Mouse (Mus musculus): Measurements from ENCODE around the gene Jmjd6. TPM values are rescaled to one million over a fixed set of nuclear protein-coding genes. Genes with fewer than 3 reads are reported as not detected.

Gene Jmjd6
- total and polyA plus RNA-seq, 3 experiments, result 106 to 116 (median 109) TPM

Other genes starting within 250 kb of the Jmjd6 start
- gene Rhbdf2, start 216.4 kb downstream of the Jmjd6 start, total RNA-seq (2012; rRNA removed), result 8.5 and 12.1 TPM in 2 replicates
- 3.1 and 3.4 TPM in 2 replicates for gene Rhbdf2, start 216.4 kb downstream of the Jmjd6 start, total RNA-seq (2014; rRNA removed)
- 11.8 and 14.7 TPM in 2 replicates for gene Rhbdf2, start 216.4 kb downstream of the Jmjd6 start, polyA plus RNA-seq (2012; ENCODE audit: insufficient read length, low read depth)
- gene Prcd, start 189.9 kb downstream of the Jmjd6 start, total RNA-seq (2012; rRNA removed), result not detected in 2 replicates
- not detected in 2 replicates for gene Prcd, start 189.9 kb downstream of the Jmjd6 start, total RNA-seq (2014; rRNA removed)
- not detected in 2 replicates for gene Prcd, start 189.9 kb downstream of the Jmjd6 start, polyA plus RNA-seq (2012; ENCODE audit: insufficient read length, low read depth)
- gene Cygb, start 189.1 kb downstream of the Jmjd6 start, total RNA-seq (2012; rRNA removed), result not detected in 2 replicates
- not detected in 2 replicates for gene Cygb, start 189.1 kb downstream of the Jmjd6 start, total RNA-seq (2014; rRNA removed)
- gene Cygb, start 189.1 kb downstream of the Jmjd6 start, polyA plus RNA-seq (2012; ENCODE audit: insufficient read length, low read depth), result 0.11 TPM in 1 of 2 replicates, not detected in the other
- not detected in 2 replicates for gene St6galnac1, start 67.9 kb downstream of the Jmjd6 start, total RNA-seq (2012; rRNA removed)
- gene St6galnac1, start 67.9 kb downstream of the Jmjd6 start, total RNA-seq (2014; rRNA removed), result not detected in 2 replicates
- not detected in 2 replicates for gene St6galnac1, start 67.9 kb downstream of the Jmjd6 start, polyA plus RNA-seq (2012; ENCODE audit: insufficient read length, low read depth)
- not detected in 2 replicates for gene Mxra7, start 15.4 kb downstream of the Jmjd6 start, total RNA-seq (2012; rRNA removed)
- not detected in 2 replicates for gene Mxra7, start 15.4 kb downstream of the Jmjd6 start, total RNA-seq (2014; rRNA removed)
- gene Mxra7, start 15.4 kb downstream of the Jmjd6 start, polyA plus RNA-seq (2012; ENCODE audit: insufficient read length, low read depth), result not detected in 2 replicates
- 60.1 and 63.7 TPM in 2 replicates for gene Mettl23, start 171 bp downstream of the Jmjd6 start, total RNA-seq (2012; rRNA removed)
- gene Mettl23, start 171 bp downstream of the Jmjd6 start, total RNA-seq (2014; rRNA removed), result 64.9 and 82.2 TPM in 2 replicates
- gene Mettl23, start 171 bp downstream of the Jmjd6 start, polyA plus RNA-seq (2012; ENCODE audit: insufficient read length, low read depth), result 30.6 and 44.5 TPM in 2 replicates
- 13.2 and 16.0 TPM in 2 replicates for gene Mfsd11, start 9.0 kb upstream of the Jmjd6 start, total RNA-seq (2012; rRNA removed)
- 3.7 and 4.1 TPM in 2 replicates for gene Mfsd11, start 9.0 kb upstream of the Jmjd6 start, total RNA-seq (2014; rRNA removed)
- 15.4 and 17.7 TPM in 2 replicates for gene Mfsd11, start 9.0 kb upstream of the Jmjd6 start, polyA plus RNA-seq (2012; ENCODE audit: insufficient read length, low read depth)
- gene Srsf2, start 9.6 kb upstream of the Jmjd6 start, total RNA-seq (2012; rRNA removed), result 298 and 478 TPM in 2 replicates
- 443 and 471 TPM in 2 replicates for gene Srsf2, start 9.6 kb upstream of the Jmjd6 start, total RNA-seq (2014; rRNA removed)
- gene Srsf2, start 9.6 kb upstream of the Jmjd6 start, polyA plus RNA-seq (2012; ENCODE audit: insufficient read length, low read depth), result 1,116 and 1,224 TPM in 2 replicates
- not detected in 2 replicates for gene Mgat5b, start 75.4 kb upstream of the Jmjd6 start, total RNA-seq (2012; rRNA removed)
- not detected in 2 replicates for gene Mgat5b, start 75.4 kb upstream of the Jmjd6 start, total RNA-seq (2014; rRNA removed)
- gene Mgat5b, start 75.4 kb upstream of the Jmjd6 start, polyA plus RNA-seq (2012; ENCODE audit: insufficient read length, low read depth), result not detected in 2 replicates

Data from CH12.LX (cell line).